In genomic region chr5:123393786-123394302, GRCm38 (mm10) we compare ENCODE assay signal across 8 mouse cellular contexts. TPM values are rescaled to one million over a fixed set of nuclear protein-coding genes. Genes with fewer than 3 reads are reported as not detected.
DNase-seq lines count a peak whose midpoint lies in the region; ATAC-seq lines count a peak whose summit lies in the region.

No protein-coding gene starts in this region.

- H3K4me1 ChIP-seq in neural tube, embryonic 11.5 days (ENCODE audit: control insufficient read depth, insufficient read depth, low read length): peaks cover 31% of the 10 kb centered on the region
- H3K4me1 ChIP-seq in forebrain, embryonic 11.5 days (replicated peaks; ENCODE audit: control insufficient read depth, insufficient read depth, low read length): peaks cover 16% of the 10 kb centered on the region
- peaks cover 47% of the 10 kb centered on the region for H3K4me1 ChIP-seq in limb, embryonic 12.5 days (replicated peaks)
- peaks cover 33% of the 10 kb centered on the region for H3K4me1 ChIP-seq in stomach, embryonic 14.5 days (ENCODE audit: control insufficient read depth, insufficient read depth, low read length)

- WGBS in neural tube, embryonic 11.5 days: 30% methylated on average over 5 of the region's 5 CpGs
- WGBS in forebrain, embryonic 11.5 days: 26% methylated on average over 5 of the region's 5 CpGs
- 27% methylated on average over 5 of the region's 5 CpGs for WGBS in limb, embryonic 12.5 days
- 14% methylated on average over 5 of the region's 5 CpGs for WGBS in stomach, embryonic 14.5 days

- peak overlapping the region; percentile 82 for H3K27ac ChIP-seq in neural tube, embryonic 11.5 days (ENCODE audit: low read depth, low read length)
- peak overlapping the region; percentile 64 for H3K27ac ChIP-seq in forebrain, embryonic 11.5 days (ENCODE audit: low read depth, low read length)
- H3K27ac ChIP-seq in limb, embryonic 12.5 days: peak overlapping the region; percentile 80
- peak overlapping the region; percentile 85 for H3K27ac ChIP-seq in stomach, embryonic 14.5 days (ENCODE audit: low read length)

- H3K9ac ChIP-seq in neural tube, embryonic 11.5 days (ENCODE audit: low read length): peak overlapping the region; percentile 50; the same call in 1 of the 2 replicates
- peak overlapping the region; percentile 47 for H3K9ac ChIP-seq in forebrain, embryonic 11.5 days (ENCODE audit: low read length)
- H3K9ac ChIP-seq in limb, embryonic 12.5 days (replicated peaks): no peak overlapping the region; the same call in 1 of the 2 replicates
- H3K9ac ChIP-seq in stomach, embryonic 14.5 days (replicated peaks; ENCODE audit: low read depth, low read length): peak overlapping the region; percentile 88; the same call in 1 of the 2 replicates

- peak overlapping the region; percentile 94 for H3K4me2 ChIP-seq in neural tube, embryonic 11.5 days (ENCODE audit: low read depth)
- H3K4me2 ChIP-seq in forebrain, embryonic 11.5 days (ENCODE audit: low read depth, low read length, severe bottlenecking): peak overlapping the region; percentile 96
- H3K4me2 ChIP-seq in limb, embryonic 12.5 days: peak overlapping the region; percentile 84
- peak overlapping the region; percentile 81 for H3K4me2 ChIP-seq in stomach, embryonic 14.5 days (replicated peaks; ENCODE audit: low read depth, low read length)

- intact Hi-C loops in left cerebral cortex, postnatal 10 days (cut with DNase I): no loop called here

- H3K9me3 ChIP-seq in neural tube, embryonic 11.5 days (ENCODE audit: control insufficient read depth, low read length): no peaks in the 10 kb centered on the region
- no peaks in the 10 kb centered on the region for H3K9me3 ChIP-seq in forebrain, embryonic 11.5 days (ENCODE audit: control insufficient read depth, low read length)
- no peaks in the 10 kb centered on the region for H3K9me3 ChIP-seq in limb, embryonic 12.5 days
- H3K9me3 ChIP-seq in stomach, embryonic 14.5 days (ENCODE audit: control insufficient read depth, low read depth, low read length): no peaks in the 10 kb centered on the region

- H3K4me3 ChIP-seq in neural tube, embryonic 11.5 days (ENCODE audit: low read depth, low read length): peak overlapping the region; percentile 94
- peak overlapping the region; percentile 90 for H3K4me3 ChIP-seq in forebrain, embryonic 11.5 days (ENCODE audit: low read depth, low read length)
- peak overlapping the region; percentile 93 for H3K4me3 ChIP-seq in limb, embryonic 12.5 days (replicated peaks)
- peak overlapping the region; percentile 95 for H3K4me3 ChIP-seq in stomach, embryonic 14.5 days (ENCODE audit: low read depth, low read length)

- no peaks in the 10 kb centered on the region for H3K36me3 ChIP-seq in neural tube, embryonic 11.5 days (ENCODE audit: control insufficient read depth, insufficient read depth, low read length)
- H3K36me3 ChIP-seq in forebrain, embryonic 11.5 days (ENCODE audit: control insufficient read depth, insufficient read depth, low read length): no peaks in the 10 kb centered on the region
- H3K36me3 ChIP-seq in limb, embryonic 12.5 days: no peaks in the 10 kb centered on the region
- H3K36me3 ChIP-seq in stomach, embryonic 14.5 days (ENCODE audit: control insufficient read depth, insufficient read depth, low read length): no peaks in the 10 kb centered on the region

- no peak for DNase-seq in neural tube, embryonic 11.5 days (ENCODE audit: low spot score)
- no peak for DNase-seq in neural tube, embryonic 10.5 days (ENCODE audit: extremely low spot score, low spot score)
- no peak for DNase-seq in forebrain, embryonic 11.5 days (ENCODE audit: low spot score)
- DNase-seq in ovary, postnatal 10 days (ENCODE audit: low spot score): no peak
- DNase-seq in left cerebral cortex, postnatal 10 days (ENCODE audit: extremely low spot score in 1 of 2, low spot score in 2 of 2): no peak
- no peak for DNase-seq in thymus, postnatal 0 days (ENCODE audit: low spot score)

- H3K27me3 ChIP-seq in neural tube, embryonic 11.5 days (ENCODE audit: control insufficient read depth, insufficient read depth, low read length): no peaks in the 10 kb centered on the region
- H3K27me3 ChIP-seq in forebrain, embryonic 11.5 days (ENCODE audit: control insufficient read depth, insufficient read depth, low read length): no peaks in the 10 kb centered on the region
- H3K27me3 ChIP-seq in limb, embryonic 12.5 days: no peaks in the 10 kb centered on the region
- no peaks in the 10 kb centered on the region for H3K27me3 ChIP-seq in stomach, embryonic 14.5 days (ENCODE audit: control insufficient read depth, insufficient read depth, low read length)

- no peak; the same call in 1 of the 2 replicates for ATAC-seq in neural tube, embryonic 11.5 days (ENCODE audit: insufficient read depth, low FRiP score, low TSS enrichment)
- no peak for ATAC-seq in forebrain, embryonic 11.5 days (replicated peaks; ENCODE audit: low FRiP score)
- no peak for ATAC-seq in limb, embryonic 12.5 days (ENCODE audit: insufficient number of reproducible peaks, insufficient read depth, low FRiP score, low TSS enrichment, low read depth)
- ATAC-seq in stomach, embryonic 14.5 days (ENCODE audit: insufficient number of reproducible peaks, insufficient read depth, low FRiP score, low read depth): no peak; the same call in 1 of the 2 replicates

RNA-seq across cellular contexts. Expression of gene Mlxip, which starts 0.8 kb away (rescaled TPM):
- 22.6 TPM in 2 replicates for polyA plus RNA-seq in neural tube, embryonic 11.5 days (2014; fragmentation: Nextera tagmentation; extraction: Ambion mirVana)
- polyA plus RNA-seq in forebrain, embryonic 11.5 days (2014; fragmentation: Nextera tagmentation; extraction: Ambion mirVana): 22.3 and 22.7 TPM in 2 replicates
- 12.8 and 15.3 TPM in 2 replicates for polyA plus RNA-seq in limb, embryonic 12.5 days (2016; fragmentation: Nextera tagmentation; extraction: Ambion mirVana)
- 26.5 and 27.6 TPM in 2 replicates for polyA plus RNA-seq in stomach, embryonic 14.5 days (2014; fragmentation: Nextera tagmentation; extraction: Ambion mirVana)
- total RNA-seq in left cerebral cortex, postnatal 10 days (2021): 10 to 100 TPM; 22.6 to 24.6 TPM
- polyA plus RNA-seq in thymus, postnatal 0 days (2015; fragmentation: Nextera tagmentation; extraction: Ambion mirVana): 7.3 and 8.2 TPM in 2 replicates

RNA-seq across cellular contexts. Expression of gene Bcl7a, which starts 50.2 kb away (rescaled TPM):
- polyA plus RNA-seq in neural tube, embryonic 11.5 days (2014; fragmentation: Nextera tagmentation; extraction: Ambion mirVana): 55.9 and 56.7 TPM in 2 replicates
- polyA plus RNA-seq in forebrain, embryonic 11.5 days (2014; fragmentation: Nextera tagmentation; extraction: Ambion mirVana): 57.1 and 61.7 TPM in 2 replicates
- 43.4 and 45.7 TPM in 2 replicates for polyA plus RNA-seq in limb, embryonic 12.5 days (2016; fragmentation: Nextera tagmentation; extraction: Ambion mirVana)
- 27.6 and 30.1 TPM in 2 replicates for polyA plus RNA-seq in stomach, embryonic 14.5 days (2014; fragmentation: Nextera tagmentation; extraction: Ambion mirVana)
- 10 to 100 TPM; 81.4 to 83.3 TPM for total RNA-seq in left cerebral cortex, postnatal 10 days (2021)
- polyA plus RNA-seq in thymus, postnatal 0 days (2015; fragmentation: Nextera tagmentation; extraction: Ambion mirVana): 17.6 and 21.5 TPM in 2 replicates
